ENCODE assay signal across 8 mouse cellular contexts in genomic region chr2:164833314-164833959, GRCm38 (mm10). TPM values are rescaled to one million over a fixed set of nuclear protein-coding genes. Genes with fewer than 3 reads are reported as not detected.
A peak's percentile ranks its signal among the peaks of the same experiment; 100 is the strongest.
DNase-seq lines count a peak whose midpoint lies in the region; ATAC-seq and TF ChIP-seq lines count a peak whose summit lies in the region.

TSS of gene Neurl2 (minus strand) at chr2:164833456.

- H3K27ac ChIP-seq in cortical plate, adult 2 months (ENCODE audit: insufficient read depth, low read length) = peak within 1 kb of the TSS; percentile 77

- H3K4me3 ChIP-seq in cortical plate, adult 2 months (ENCODE audit: insufficient read depth, low read length) = peak within 1 kb of the TSS; percentile 50

- no peak for TF ChIP-seq CTCF in cortical plate, adult 2 months (IDR thresholded peaks at IDR 0.05; ENCODE audit: extremely low read depth, insufficient read depth, low read length)

- peak; percentile 90 for DNase-seq in gastrocnemius, postnatal 10 days
- peak; percentile 94 for DNase-seq in induced T-regulatory cell, adult 2 months (ENCODE audit: low read depth)
- DNase-seq in left cerebral cortex, adult 9 months (ENCODE audit: low spot score in 2 of 2) = peak; percentile 83 to 95
- DNase-seq in right cerebral cortex, postnatal 14 days = peak; percentile 89
- peak; percentile 89 to 90 for DNase-seq in urinary bladder, postnatal 36 days (ENCODE audit: low spot score in 2 of 2)

- peak; percentile 90 for TF ChIP-seq POLR2A in cortical plate, adult 2 months (IDR thresholded peaks at IDR 0.05; ENCODE audit: extremely low read depth, insufficient read depth, low read length)

- H3K4me1 ChIP-seq in cortical plate, adult 2 months (ENCODE audit: control insufficient read depth, insufficient read depth, low read length) = no peaks in the 10 kb centered on the region

- ATAC-seq in activated CD4-positive, CD25-positive, alpha-beta regulatory T cell, adult 4 months = peak; percentile 53
- ATAC-seq in megakaryocyte progenitor cell, adult 5-6 weeks (replicated peaks; ENCODE audit: poor library complexity) = peak; percentile 45

RNA-seq across cellular contexts. Expression of gene Neurl2, which starts in this region (rescaled TPM):
- polyA plus RNA-seq in activated CD4-positive, CD25-positive, alpha-beta regulatory T cell, adult 4 months (2017; shearing (Covaris generic)) = under 1 TPM in 1 of 2 experiments, not detected in 1; 0.69 TPM
- polyA plus RNA-seq in cortical plate, adult 2 months (2012; rRNA removed) = 5.0 and 5.2 TPM in 2 replicates
- 10 to 100 TPM; 39.2 to 45.2 TPM for total RNA-seq in gastrocnemius, postnatal 10 days (2021)
- total RNA-seq in megakaryocyte progenitor cell, adult 5-6 weeks (2015) = 3.4 and 4.3 TPM in 2 replicates
- total RNA-seq in megakaryocyte progenitor cell, adult 5-6 weeks (2017) = 0.57 and 1.9 TPM in 2 replicates

Comparison
In these comparisons a context has a peak if more than half of its experiments do, and no peak if none do; other contexts are left out.
1. Peak in every context shown above with its lines: DNase-seq, ATAC-seq, H3K4me3 ChIP-seq and H3K27ac ChIP-seq.
2. RNA of gene Neurl2 (total RNA-seq): 39.2 to 45.2 TPM in gastrocnemius, postnatal 10 days; 0.57 to 4.3 TPM in megakaryocyte progenitor cell, adult 5-6 weeks; every median in the first group is over 4 times any median in the second.
3. Peak in ATAC-seq in activated CD4-positive, CD25-positive, alpha-beta regulatory T cell, adult 4 months; RNA of the gene not detected or under 1 TPM.